Mouse (Mus musculus): Measurements from ENCODE around the gene Tcf7l2. TPM values are rescaled to one million over a fixed set of nuclear protein-coding genes. Genes with fewer than 3 reads are reported as not detected.

Tcf7l2 gene
- polyA plus RNA-seq, 1 experiment = 10.3 TPM

GRCm38 (mm10) chr19:55701283-55701633, 40.4 kb upstream of the Tcf7l2 start:
- TF ChIP-seq MAX (IDR thresholded peaks at IDR 0.05) = no peak
- TF ChIP-seq USF1 (IDR thresholded peaks at IDR 0.05; ENCODE audit: low read depth) = no peak
- no peak for TF ChIP-seq MYOD1 (IDR thresholded peaks at IDR 0.05; ENCODE audit: control insufficient read depth, insufficient read length, low read depth)
- TF ChIP-seq CEBPB (IDR thresholded peaks at IDR 0.05; ENCODE audit: low read depth) = no peak
- TF ChIP-seq MYOG (IDR thresholded peaks at IDR 0.05; ENCODE audit: control insufficient read depth, extremely low read depth, insufficient read length) = no peak
- no peak for TF ChIP-seq FOSL1 (IDR thresholded peaks at IDR 0.05; ENCODE audit: insufficient read depth, low read length, poor library complexity, severe bottlenecking)
- TF ChIP-seq CTCF (IDR thresholded peaks at IDR 0.05; ENCODE audit: control insufficient read depth, insufficient read depth, insufficient read length) = no peak

GRCm38 (mm10) chr19:55702081-55702480, 39.5 kb upstream of the Tcf7l2 start:
- Histone ChIP-seq H3K79me3 (ENCODE audit: low read depth) (no peaks in the 10 kb centered on the region), H3K4me3 (ENCODE audit: insufficient read depth, poor library complexity, severe bottlenecking) (no peak overlapping the region), H3K79me2 (ENCODE audit: control insufficient read depth, insufficient read depth) (no peaks in the 10 kb centered on the region), H3K27me3 (ENCODE audit: control insufficient read depth, insufficient read depth, insufficient read length) (no peaks in the 10 kb centered on the region), H3K36me3 (ENCODE audit: control insufficient read depth, insufficient read depth) (no peaks in the 10 kb centered on the region), H3ac (ENCODE audit: control insufficient read depth, insufficient read length, low read depth) (no peak overlapping the region)
- TF ChIP-seq FOSL1 (IDR thresholded peaks at IDR 0.05; ENCODE audit: insufficient read depth, low read length, poor library complexity, severe bottlenecking) (no peak), MYOD1 (IDR thresholded peaks at IDR 0.05; ENCODE audit: control insufficient read depth, insufficient read length, low read depth) (no peak), CEBPB (IDR thresholded peaks at IDR 0.05; ENCODE audit: low read depth) (no peak), MAX (IDR thresholded peaks at IDR 0.05) (no peak), USF1 (IDR thresholded peaks at IDR 0.05; ENCODE audit: low read depth) (no peak)

More at GRCm38 (mm10) chr19:55701283-55701633, 40.4 kb upstream of the Tcf7l2 start:
- Histone ChIP-seq H3K27me3 (ENCODE audit: control insufficient read depth, insufficient read depth, insufficient read length) (no peaks in the 10 kb centered on the region), H3K79me2 (ENCODE audit: control insufficient read depth, insufficient read depth) (no peaks in the 10 kb centered on the region), H3ac (ENCODE audit: control insufficient read depth, insufficient read length, low read depth) (no peak overlapping the region), H3K36me3 (ENCODE audit: control insufficient read depth, insufficient read depth) (no peaks in the 10 kb centered on the region), H3K4me3 (ENCODE audit: insufficient read depth, poor library complexity, severe bottlenecking) (no peak overlapping the region), H3K79me3 (ENCODE audit: low read depth) (no peaks in the 10 kb centered on the region)

- no peaks in the 10 kb centered on the region for H3K36me3 ChIP-seq (ENCODE audit: control insufficient read depth, insufficient read depth)
- no peak for TF ChIP-seq CEBPB (IDR thresholded peaks at IDR 0.05; ENCODE audit: low read depth)
- TF ChIP-seq MYOG (IDR thresholded peaks at IDR 0.05; ENCODE audit: control insufficient read depth, extremely low read depth, insufficient read length) = no peak
- no peak for TF ChIP-seq CTCF (IDR thresholded peaks at IDR 0.05; ENCODE audit: control insufficient read depth, insufficient read depth, insufficient read length)
- no peak for TF ChIP-seq MAX (IDR thresholded peaks at IDR 0.05)
- no peak for TF ChIP-seq FOSL1 (IDR thresholded peaks at IDR 0.05; ENCODE audit: insufficient read depth, low read length, poor library complexity, severe bottlenecking)
- TF ChIP-seq USF1 (IDR thresholded peaks at IDR 0.05; ENCODE audit: low read depth) = no peak
- no peak for TF ChIP-seq MYOD1 (IDR thresholded peaks at IDR 0.05; ENCODE audit: control insufficient read depth, insufficient read length, low read depth)
- no peaks in the 10 kb centered on the region for H3K79me2 ChIP-seq (ENCODE audit: control insufficient read depth, insufficient read depth)
- no peaks in the 10 kb centered on the region for H3K79me3 ChIP-seq (ENCODE audit: low read depth)
- no peak overlapping the region for H3K4me3 ChIP-seq (ENCODE audit: insufficient read depth, poor library complexity, severe bottlenecking)
- no peak overlapping the region for H3ac ChIP-seq (ENCODE audit: control insufficient read depth, insufficient read length, low read depth)
- no peaks in the 10 kb centered on the region for H3K27me3 ChIP-seq (ENCODE audit: control insufficient read depth, insufficient read depth, insufficient read length)
These were observed 38.9 kb upstream of the Tcf7l2 start for GRCm38 (mm10) chr19:55702716-55703115.

GRCm38 (mm10) chr19:55704071-55704470, 37.5 kb upstream of the Tcf7l2 start:
- Histone ChIP-seq H3K4me3 (ENCODE audit: insufficient read depth, poor library complexity, severe bottlenecking) (no peak overlapping the region), H3K27me3 (ENCODE audit: control insufficient read depth, insufficient read depth, insufficient read length) (no peaks in the 10 kb centered on the region), H3ac (ENCODE audit: control insufficient read depth, insufficient read length, low read depth) (no peak overlapping the region), H3K79me2 (ENCODE audit: control insufficient read depth, insufficient read depth) (no peaks in the 10 kb centered on the region), H3K79me3 (ENCODE audit: low read depth) (no peaks in the 10 kb centered on the region), H3K36me3 (ENCODE audit: control insufficient read depth, insufficient read depth) (no peaks in the 10 kb centered on the region)
- no peak for TF ChIP-seq CTCF (IDR thresholded peaks at IDR 0.05; ENCODE audit: control insufficient read depth, insufficient read depth, insufficient read length)
- no peak for TF ChIP-seq FOSL1 (IDR thresholded peaks at IDR 0.05; ENCODE audit: insufficient read depth, low read length, poor library complexity, severe bottlenecking)
- no peak for TF ChIP-seq USF1 (IDR thresholded peaks at IDR 0.05; ENCODE audit: low read depth)
- no peak for TF ChIP-seq MAX (IDR thresholded peaks at IDR 0.05)
- no peak for TF ChIP-seq CEBPB (IDR thresholded peaks at IDR 0.05; ENCODE audit: low read depth)
- TF ChIP-seq MYOG (IDR thresholded peaks at IDR 0.05; ENCODE audit: control insufficient read depth, extremely low read depth, insufficient read length) = no peak
- TF ChIP-seq MYOD1 (IDR thresholded peaks at IDR 0.05; ENCODE audit: control insufficient read depth, insufficient read length, low read depth) = no peak

GRCm38 (mm10) chr19:55706300-55706699, 35.3 kb upstream of the Tcf7l2 start:
- no peak overlapping the region for H3K4me3 ChIP-seq (ENCODE audit: insufficient read depth, poor library complexity, severe bottlenecking)
- H3K79me2 ChIP-seq (ENCODE audit: control insufficient read depth, insufficient read depth) = no peaks in the 10 kb centered on the region
- H3K36me3 ChIP-seq (ENCODE audit: control insufficient read depth, insufficient read depth) = no peaks in the 10 kb centered on the region
- H3K79me3 ChIP-seq (ENCODE audit: low read depth) = no peaks in the 10 kb centered on the region
- no peaks in the 10 kb centered on the region for H3K27me3 ChIP-seq (ENCODE audit: control insufficient read depth, insufficient read depth, insufficient read length)
- H3ac ChIP-seq (ENCODE audit: control insufficient read depth, insufficient read length, low read depth) = no peak overlapping the region
- TF ChIP-seq CEBPB (IDR thresholded peaks at IDR 0.05; ENCODE audit: low read depth) (no peak), MYOD1 (IDR thresholded peaks at IDR 0.05; ENCODE audit: control insufficient read depth, insufficient read length, low read depth) (no peak), MYOG (IDR thresholded peaks at IDR 0.05; ENCODE audit: control insufficient read depth, extremely low read depth, insufficient read length) (no peak), FOSL1 (IDR thresholded peaks at IDR 0.05; ENCODE audit: insufficient read depth, low read length, poor library complexity, severe bottlenecking) (no peak), USF1 (IDR thresholded peaks at IDR 0.05; ENCODE audit: low read depth) (no peak), MAX (IDR thresholded peaks at IDR 0.05) (no peak), CTCF (IDR thresholded peaks at IDR 0.05; ENCODE audit: control insufficient read depth, insufficient read depth, insufficient read length) (no peak)

- H3K36me3 ChIP-seq (ENCODE audit: control insufficient read depth, insufficient read depth) = no peaks in the 10 kb centered on the region
- H3ac ChIP-seq (ENCODE audit: control insufficient read depth, insufficient read length, low read depth) = no peak overlapping the region
- no peaks in the 10 kb centered on the region for H3K79me2 ChIP-seq (ENCODE audit: control insufficient read depth, insufficient read depth)
- H3K79me3 ChIP-seq (ENCODE audit: low read depth) = no peaks in the 10 kb centered on the region
- H3K4me3 ChIP-seq (ENCODE audit: insufficient read depth, poor library complexity, severe bottlenecking) = no peak overlapping the region
- H3K27me3 ChIP-seq (ENCODE audit: control insufficient read depth, insufficient read depth, insufficient read length) = no peaks in the 10 kb centered on the region
- TF ChIP-seq MYOD1 (IDR thresholded peaks at IDR 0.05; ENCODE audit: control insufficient read depth, insufficient read length, low read depth) (no peak), MAX (IDR thresholded peaks at IDR 0.05) (no peak), CEBPB (IDR thresholded peaks at IDR 0.05; ENCODE audit: low read depth) (no peak), FOSL1 (IDR thresholded peaks at IDR 0.05; ENCODE audit: insufficient read depth, low read length, poor library complexity, severe bottlenecking) (no peak), USF1 (IDR thresholded peaks at IDR 0.05; ENCODE audit: low read depth) (no peak), MYOG (IDR thresholded peaks at IDR 0.05; ENCODE audit: control insufficient read depth, extremely low read depth, insufficient read length) (no peak)
These were observed 34.8 kb upstream of the Tcf7l2 start for GRCm38 (mm10) chr19:55706806-55707205.
